Mouse (Mus musculus) heart, postnatal 10 days (tissue): Measurements from ENCODE around the gene Ugt1a10. TPM values are rescaled to one million over a fixed set of nuclear protein-coding genes. Genes with fewer than 3 reads are reported as not detected.

Experiments
- DNase-seq, 2 experiments: peaks; one replicate each; pipeline ENCODE4 v3.0.0; 2021
- intact Hi-C: fragments of 180-260 bp; cut with DNase I; formaldehyde crosslinking; loops from one replicate; pipeline ENCODE4 v1.15.1; 2025
- total RNA-seq, 2 experiments: library from RNA; stranded (reverse); gene quantifications; 2 replicates each; pipeline ENCODE4 v1.2.3; 2021

The Ugt1a10 gene
- total RNA-seq, 2 experiments from 2014 or later: not detected

GRCm38 (mm10) chr1:88227482-88227881, 172.3 kb downstream of the Ugt1a10 start:
- intact Hi-C loops: no loop called here
- DNase-seq: no peak

DNA sequence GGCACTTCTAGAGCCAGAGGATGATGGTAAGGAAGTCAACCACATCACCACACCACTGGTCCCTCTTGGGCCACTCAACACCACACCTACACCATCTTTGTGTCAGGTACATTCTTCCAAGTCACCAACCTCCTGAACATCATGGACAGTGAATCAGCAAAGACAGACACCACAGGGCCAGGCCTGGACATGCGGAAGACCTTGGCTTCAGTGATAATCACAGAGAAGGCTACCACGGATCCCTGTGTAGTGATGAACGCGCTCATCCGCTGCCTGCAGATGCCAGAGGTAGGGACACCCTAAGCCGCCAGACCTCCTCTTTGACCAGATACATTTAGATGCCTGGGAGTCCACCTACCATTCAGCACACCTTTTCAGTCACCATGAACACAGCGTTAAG, 172.9 kb downstream of the Ugt1a10 start:
- intact Hi-C loops: no loop called here
- no peak for DNase-seq

GRCm38 (mm10) chr1:88229566-88229965, 174.4 kb downstream of the Ugt1a10 start:
- intact Hi-C loops: no loop called here
- no peak for DNase-seq

DNA sequence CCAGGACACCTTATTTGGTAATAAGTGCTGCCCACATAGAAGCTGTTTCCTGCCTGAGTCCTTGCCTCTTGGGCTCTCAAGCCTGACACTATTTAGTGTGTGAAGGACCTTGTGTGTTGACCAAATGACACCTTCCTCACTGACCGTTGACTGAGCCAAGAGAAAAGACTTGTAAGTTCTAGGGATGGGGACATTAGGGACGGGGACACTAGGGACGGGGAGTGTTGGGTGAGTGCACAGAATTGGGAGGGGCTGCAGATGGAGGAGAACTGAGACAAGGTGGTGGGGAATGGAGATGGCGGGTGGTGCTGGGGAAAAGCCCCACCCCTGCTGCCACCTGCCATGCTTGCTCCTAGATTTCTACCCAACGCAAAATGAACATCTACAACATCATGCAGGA, 174.8 kb downstream of the Ugt1a10 start:
- no peak for DNase-seq
- intact Hi-C loops: no loop called here

DNA sequence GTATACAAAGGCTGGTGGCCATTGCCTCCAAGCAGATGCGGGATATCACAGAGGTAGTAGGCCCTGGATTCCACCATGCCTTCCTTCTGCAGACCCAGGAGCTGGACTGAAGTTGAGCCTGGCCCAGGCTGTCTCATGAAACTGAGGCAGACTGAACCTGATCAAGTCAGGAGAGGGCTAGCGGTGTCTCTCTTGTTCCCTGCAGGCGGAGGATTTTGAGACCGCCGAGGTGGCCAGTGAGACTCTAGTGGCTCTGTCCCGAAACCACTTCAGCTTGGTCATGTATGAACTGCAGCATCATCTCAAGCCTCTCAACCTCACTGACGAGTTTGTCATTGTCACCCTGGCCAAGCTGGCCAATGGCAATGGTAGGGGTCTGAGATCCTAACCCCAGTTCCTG, 175.2 kb downstream of the Ugt1a10 start:
- DNase-seq: no peak
- intact Hi-C loops: no loop called here

GRCm38 (mm10) chr1:88230981-88231802, 176.0 kb downstream of the Ugt1a10 start:
- DNase-seq: no peak
- intact Hi-C loops: no loop called here

DNA sequence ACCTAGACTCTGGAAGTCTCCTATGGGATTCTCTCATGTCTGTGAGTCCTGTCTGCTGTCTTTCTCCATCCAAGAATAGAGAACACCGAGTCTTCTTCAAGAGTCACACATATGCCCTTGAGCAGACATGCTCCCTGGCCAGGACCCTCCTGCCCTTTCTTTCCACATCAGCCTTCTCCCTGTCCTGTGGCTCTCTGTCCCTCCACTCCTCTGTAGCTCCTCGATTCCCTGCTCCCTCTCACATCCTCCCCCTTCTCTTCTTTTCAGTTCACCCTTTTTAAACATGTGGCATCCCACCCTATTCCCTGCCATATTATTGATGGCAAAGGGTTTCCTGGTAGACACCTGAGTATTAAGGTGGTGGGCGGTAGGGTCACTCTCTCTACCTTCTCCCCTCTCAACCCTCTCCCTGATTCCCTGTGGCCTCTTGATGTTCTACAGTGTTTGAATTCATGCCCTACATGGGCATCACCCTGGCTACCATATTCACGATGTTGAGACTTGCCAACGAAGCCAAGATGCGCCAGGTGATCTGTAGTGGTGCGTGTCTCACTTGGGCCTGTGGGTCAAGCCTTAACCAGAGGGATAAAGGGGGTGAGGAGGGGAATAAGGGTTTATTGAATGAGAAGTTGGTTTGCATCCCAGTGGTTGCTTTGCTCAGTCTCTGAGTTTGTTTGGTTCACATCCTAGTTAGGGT, 176.8 kb downstream of the Ugt1a10 start:
- DNase-seq: no peak
- intact Hi-C loops: no loop called here

DNA sequence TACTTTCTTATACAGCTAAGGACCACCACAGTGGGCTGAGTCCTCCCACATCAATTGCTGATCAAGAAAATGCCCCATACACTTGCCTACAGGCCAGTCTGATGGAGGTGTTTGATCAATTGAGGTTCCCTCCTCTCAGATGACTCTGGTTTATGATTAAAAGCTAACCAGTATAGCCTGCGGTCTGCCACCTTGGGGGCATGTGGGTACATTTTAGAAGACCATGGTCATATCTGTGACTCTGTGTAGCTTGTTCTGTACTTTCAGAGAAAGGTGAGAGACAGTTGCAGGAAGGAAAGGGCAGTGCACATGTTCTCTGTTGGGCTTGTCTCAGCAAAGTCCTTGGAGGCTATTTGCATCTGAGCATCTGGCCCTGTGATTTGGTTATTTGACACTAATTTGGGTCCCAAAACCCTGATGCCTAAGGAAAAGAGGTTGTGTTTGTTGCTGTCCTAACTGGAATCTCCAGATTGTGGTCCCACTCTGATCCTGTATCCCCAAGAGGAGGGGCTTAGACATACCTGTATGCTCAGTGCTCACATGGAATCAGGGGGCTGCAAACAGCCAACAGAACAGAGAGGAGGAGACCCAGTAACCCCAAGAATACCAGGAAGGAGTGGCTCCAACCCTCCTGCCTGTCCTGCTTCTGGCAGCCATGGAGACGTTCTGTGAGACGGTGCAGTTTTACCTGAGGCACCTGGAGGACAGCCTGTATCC, 177.6 kb downstream of the Ugt1a10 start:
- intact Hi-C loops: no loop called here
- DNase-seq: no peak

- intact Hi-C loops: no loop called here
- DNase-seq: no peak
Measured at GRCm38 (mm10) chr1:88233421-88234247, 178.4 kb downstream of the Ugt1a10 start.

DNA sequence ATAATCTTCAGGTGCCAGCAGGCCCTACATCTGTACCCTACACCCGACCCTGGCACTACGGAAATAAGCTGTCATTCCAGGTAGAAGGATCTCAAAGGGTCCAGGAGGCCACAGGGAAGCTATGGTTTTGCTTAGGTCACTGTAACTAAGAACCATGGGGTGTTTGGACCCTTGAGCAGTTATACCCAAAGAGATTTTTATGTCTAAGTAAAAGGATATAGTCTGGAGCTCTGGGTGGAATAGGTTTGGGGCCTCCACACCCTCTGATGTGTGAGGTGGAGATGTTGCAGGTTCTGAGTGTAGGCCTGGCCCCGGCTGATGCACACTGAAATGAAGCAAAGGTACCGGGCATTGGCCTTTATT, 179.0 kb downstream of the Ugt1a10 start:
- intact Hi-C loops: no loop called here
- no peak for DNase-seq

GRCm38 (mm10) chr1:88234646-88235045, 179.5 kb downstream of the Ugt1a10 start:
- intact Hi-C loops: no loop called here
- no peak for DNase-seq

DNA sequence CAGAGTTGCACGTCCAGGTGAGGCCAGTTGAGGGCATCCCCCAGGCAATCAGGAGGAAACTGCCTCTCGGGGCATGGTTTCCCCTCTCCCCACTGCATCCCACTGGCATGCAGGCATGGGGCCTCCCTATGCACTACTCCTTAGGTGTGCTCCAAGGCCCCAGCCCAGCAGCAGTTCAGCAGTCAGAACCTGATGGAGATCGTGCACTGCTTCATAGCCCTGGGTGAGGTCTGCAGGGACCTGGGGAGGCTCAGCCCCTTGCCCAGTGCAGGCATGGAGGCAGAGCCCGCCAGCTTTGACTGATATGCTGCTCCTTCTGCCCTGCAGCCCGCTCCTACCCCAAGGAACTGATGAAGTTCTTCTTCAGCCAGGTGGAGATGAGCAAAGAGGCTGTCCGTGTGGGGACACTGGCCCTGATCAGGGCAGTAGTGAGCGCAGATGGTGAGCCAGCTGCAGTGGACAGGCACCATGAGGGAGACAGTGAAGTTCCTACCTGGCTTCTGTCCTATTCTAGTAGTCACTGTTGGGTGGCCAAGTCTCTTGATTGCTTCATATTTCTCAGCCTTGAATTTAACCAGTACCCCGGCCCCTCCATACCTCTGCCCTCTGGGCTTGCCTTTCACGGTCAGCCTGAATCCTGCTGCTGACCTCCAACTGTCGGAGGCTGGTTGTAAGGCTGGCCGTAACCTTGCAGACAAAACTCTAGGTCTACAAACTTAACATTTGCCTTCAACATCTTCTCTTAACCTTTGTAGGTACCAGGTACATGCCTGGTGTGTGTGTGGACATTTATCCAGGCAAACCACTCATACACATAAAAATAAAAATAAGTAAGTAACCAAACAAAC, 180.1 kb downstream of the Ugt1a10 start:
- intact Hi-C loops: no loop called here
- no peak for DNase-seq

GRCm38 (mm10) chr1:88235894-88236415, 180.8 kb downstream of the Ugt1a10 start:
- intact Hi-C loops: no loop called here
- DNase-seq: no peak

- no peak for DNase-seq
- intact Hi-C loops: no loop called here
Measured at GRCm38 (mm10) chr1:88237311-88237710, 182.1 kb downstream of the Ugt1a10 start.

- intact Hi-C loops: no loop called here
- no peak for DNase-seq
Measured at GRCm38 (mm10) chr1:88238771-88239170, 183.6 kb downstream of the Ugt1a10 start.

- no peak for DNase-seq
- intact Hi-C loops: no loop called here
Measured at GRCm38 (mm10) chr1:88240072-88240471, 184.9 kb downstream of the Ugt1a10 start.

- no peak for DNase-seq
- intact Hi-C loops: no loop called here
Measured at GRCm38 (mm10) chr1:88240579-88240978, 185.4 kb downstream of the Ugt1a10 start.

DNA sequence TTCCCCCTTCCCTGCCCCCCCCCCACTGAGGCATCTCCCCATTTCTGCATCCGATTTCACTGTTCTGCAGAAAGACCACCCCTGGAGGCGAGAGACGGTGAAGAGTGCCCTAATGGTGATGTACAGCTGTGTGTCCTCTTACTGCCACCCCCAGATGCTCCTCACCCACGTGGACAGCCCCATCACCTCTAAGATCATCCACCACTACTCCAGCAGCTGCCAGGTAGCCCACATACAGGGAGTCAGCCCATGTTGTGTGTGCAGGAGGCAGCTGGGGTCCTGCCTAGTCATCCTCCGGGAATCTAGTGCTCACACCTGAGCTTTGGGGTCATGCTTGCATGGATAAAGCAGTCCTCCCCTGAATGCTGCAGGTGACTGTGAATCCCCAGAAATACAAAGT, 188.7 kb downstream of the Ugt1a10 start:
- intact Hi-C loops: no loop called here

DNA sequence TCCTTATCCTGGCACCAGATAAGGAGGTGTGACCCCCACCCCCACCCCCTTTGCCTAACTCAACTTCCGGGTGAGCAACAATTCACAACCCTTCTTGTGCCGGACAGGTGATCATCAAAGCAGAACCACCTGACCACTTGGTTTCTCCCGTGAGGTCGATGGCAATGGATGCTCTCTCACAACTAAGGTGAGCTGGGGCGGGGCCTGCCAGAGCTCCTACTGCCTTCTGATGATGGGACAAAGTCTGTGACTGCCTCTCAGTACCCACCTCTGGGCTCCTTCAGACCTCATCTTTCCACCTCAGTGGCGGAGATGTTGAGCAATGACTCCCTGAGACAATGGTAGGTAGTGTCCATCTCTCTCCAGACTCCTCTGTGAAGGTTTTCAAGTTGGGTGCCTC, 190.7 kb downstream of the Ugt1a10 start:
- intact Hi-C loops: no loop called here
- DNase-seq: no peak

More for the DNA sequence above, 188.7 kb downstream of the Ugt1a10 start:
- DNase-seq: no peak

DNA sequence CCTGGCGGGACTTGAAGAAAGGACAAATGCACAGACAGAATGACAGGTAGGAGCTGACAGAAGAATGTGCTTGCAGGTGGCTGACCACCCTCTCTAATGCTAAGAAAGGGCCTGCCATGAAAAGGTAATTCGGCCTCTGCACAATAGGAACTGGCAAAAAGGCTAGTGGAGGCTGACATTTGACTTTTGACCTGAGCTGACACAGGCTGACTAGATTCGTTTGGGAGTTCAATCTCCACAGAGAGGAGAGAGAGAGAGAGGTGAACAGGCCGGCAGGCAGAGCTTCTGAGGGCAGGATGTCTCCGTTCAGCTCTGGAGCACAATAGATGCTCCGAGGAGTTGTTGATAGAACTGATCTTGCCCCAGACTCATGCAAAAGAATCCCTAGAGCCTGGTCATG, 191.2 kb downstream of the Ugt1a10 start:
- DNase-seq: no peak
- intact Hi-C loops: no loop called here
